Mouse (Mus musculus) hindbrain, embryonic 16.5 days (tissue): ENCODE data around the gene Kctd17. TPM values are rescaled to one million over a fixed set of nuclear protein-coding genes. Genes with fewer than 3 reads are reported as not detected.

ENCODE experiments used
- ATAC-seq: fragments of 200-750 bp; cut with Nextera tagmentation; 2 replicates; pipeline ENCODE4 v1.8.0; 2017; ENCODE audit warnings: moderate TSS enrichment, moderate library complexity
- H3K27ac ChIP-seq: fragments of 300-500 bp; sonication (generic); 2 replicates; pipeline ENCODE4 v1.5.1; 2014; ENCODE audit warnings: low read depth, mild to moderate bottlenecking, control low read depth, low read length, moderate library complexity
- H3K27me3 ChIP-seq: fragments of 300-500 bp; sonication (generic); replicated peaks from 2 replicates; pipeline ENCODE4 v1.6.1; 2014; ENCODE audit warnings: low read length; ENCODE audit not compliant: control insufficient read depth, insufficient read depth
- H3K36me3 ChIP-seq: fragments of 300-500 bp; sonication (generic); 2 replicates; pipeline ENCODE4 v1.6.1; 2014; ENCODE audit warnings: mild to moderate bottlenecking, low read length, moderate library complexity, mixed read lengths; ENCODE audit not compliant: control insufficient read depth, insufficient read depth
- H3K4me1 ChIP-seq: fragments of 300-500 bp; sonication (generic); 2 replicates; pipeline ENCODE4 v1.6.1; 2014; ENCODE audit warnings: low read depth, low read length; ENCODE audit not compliant: control insufficient read depth, insufficient read depth
- H3K4me2 ChIP-seq: fragments of 300-500 bp; sonication (generic); 2 replicates; pipeline ENCODE4 v1.6.1; 2014; ENCODE audit warnings: mild to moderate bottlenecking, low read length, control low read depth, moderate library complexity
- H3K4me3 ChIP-seq: fragments of 300-500 bp; sonication (generic); 2 replicates; pipeline ENCODE4 v1.5.1; 2014; ENCODE audit warnings: mild to moderate bottlenecking, low read length, control low read depth, moderate library complexity
- H3K9ac ChIP-seq: fragments of 300-500 bp; sonication (generic); 2 replicates; pipeline ENCODE4 v1.6.1; 2014; ENCODE audit warnings: low read depth, mild to moderate bottlenecking, control low read depth, low read length, moderate library complexity
- H3K9me3 ChIP-seq: fragments of 300-500 bp; sonication (generic); 2 replicates; pipeline ENCODE4 v1.6.1; 2014; ENCODE audit warnings: mild to moderate bottlenecking, low read length, moderate library complexity; ENCODE audit not compliant: control insufficient read depth
- WGBS: fragments of 180-500 bp; shearing (Covaris S2); extraction: QIAGEN DNeasy Blood & Tissue Kit; methylation state at CpG from one replicate; pipeline ENCODE4 v1.1.7; 2014; 5-methylcytosine and 5-hydroxymethylcytosine counted together
- polyA plus RNA-seq: library from polyadenylated mRNA; unstranded; fragments of >200 nt; fragmentation: Nextera tagmentation; extraction: Ambion mirVana; gene quantifications from 2 replicates; pipeline ENCODE4 v1.2.1, GENCODE M21; 2015

The Kctd17 gene
- polyA plus RNA-seq, 1 experiment from 2014 or later: 172 TPM

- no peaks in the 10 kb centered on the region for H3K36me3 ChIP-seq
- ATAC-seq: no peak
- H3K9ac ChIP-seq: no peak overlapping the region
- no peak overlapping the region for H3K27ac ChIP-seq
- no peaks in the 10 kb centered on the region for H3K27me3 ChIP-seq
- H3K4me1 ChIP-seq: no peaks in the 10 kb centered on the region
- no peaks in the 10 kb centered on the region for H3K9me3 ChIP-seq
- 74% methylated on average over 4 of the region's 4 CpGs for WGBS
- H3K4me2 ChIP-seq: no peak overlapping the region
- H3K4me3 ChIP-seq: no peak overlapping the region
These were observed 42.3 kb downstream of the Kctd17 start for GRCm38 (mm10) chr15:78470495-78471276.

GRCm38 (mm10) chr15:78471902-78472301 lies 43.5 kb downstream of the Kctd17 start:
- H3K27me3 ChIP-seq: no peaks in the 10 kb centered on the region
- 48% methylated on average over 7 of the region's 7 CpGs for WGBS
- no peaks in the 10 kb centered on the region for H3K9me3 ChIP-seq
- no peaks in the 10 kb centered on the region for H3K36me3 ChIP-seq
- no peak overlapping the region for H3K4me3 ChIP-seq
- no peak overlapping the region for H3K9ac ChIP-seq
- no peak overlapping the region for H3K27ac ChIP-seq
- no peaks in the 10 kb centered on the region for H3K4me1 ChIP-seq
- no peak for ATAC-seq
- no peak overlapping the region for H3K4me2 ChIP-seq

- H3K4me3 ChIP-seq: no peak overlapping the region
- H3K9ac ChIP-seq: no peak overlapping the region
- ATAC-seq: no peak
- no peaks in the 10 kb centered on the region for H3K36me3 ChIP-seq
- no peaks in the 10 kb centered on the region for H3K9me3 ChIP-seq
- 73% methylated on average over 6 of the region's 6 CpGs for WGBS
- no peaks in the 10 kb centered on the region for H3K27me3 ChIP-seq
- H3K4me2 ChIP-seq: no peak overlapping the region
- H3K27ac ChIP-seq: no peak overlapping the region
- H3K4me1 ChIP-seq: no peaks in the 10 kb centered on the region
These were observed 45.1 kb downstream of the Kctd17 start for GRCm38 (mm10) chr15:78473442-78473841.

GRCm38 (mm10) chr15:78475604-78476031 lies 47.3 kb downstream of the Kctd17 start:
- Histone ChIP-seq H3K9ac (no peak overlapping the region), H3K27me3 (no peaks in the 10 kb centered on the region), H3K4me2 (no peak overlapping the region), H3K4me1 (no peaks in the 10 kb centered on the region), H3K9me3 (no peaks in the 10 kb centered on the region), H3K4me3 (no peak overlapping the region), H3K27ac (no peak overlapping the region), H3K36me3 (no peaks in the 10 kb centered on the region)
- no peak for ATAC-seq
- WGBS: 73% methylated on average over 3 of the region's 3 CpGs

GRCm38 (mm10) chr15:78476878-78477277 lies 48.5 kb downstream of the Kctd17 start:
- H3K27ac ChIP-seq: no peak overlapping the region
- no peaks in the 10 kb centered on the region for H3K4me1 ChIP-seq
- ATAC-seq: no peak
- H3K36me3 ChIP-seq: no peaks in the 10 kb centered on the region
- H3K4me3 ChIP-seq: no peak overlapping the region
- H3K27me3 ChIP-seq: no peaks in the 10 kb centered on the region
- 76% methylated on average over 1 of the region's 1 CpGs for WGBS
- no peak overlapping the region for H3K4me2 ChIP-seq
- no peaks in the 10 kb centered on the region for H3K9me3 ChIP-seq
- H3K9ac ChIP-seq: no peak overlapping the region

GRCm38 (mm10) chr15:78478073-78478472 lies 49.7 kb downstream of the Kctd17 start:
- Histone ChIP-seq H3K36me3 (no peaks in the 10 kb centered on the region), H3K4me2 (no peak overlapping the region), H3K4me3 (no peak overlapping the region), H3K9ac (no peak overlapping the region), H3K27ac (no peak overlapping the region), H3K4me1 (no peaks in the 10 kb centered on the region), H3K9me3 (no peaks in the 10 kb centered on the region), H3K27me3 (no peaks in the 10 kb centered on the region)
- WGBS: 93% methylated on average over 4 of the region's 4 CpGs
- ATAC-seq: no peak

- no peak for ATAC-seq
- H3K4me1 ChIP-seq: no peaks in the 10 kb centered on the region
- no peak overlapping the region for H3K27ac ChIP-seq
- H3K36me3 ChIP-seq: no peaks in the 10 kb centered on the region
- 82% methylated on average over 5 of the region's 5 CpGs for WGBS
- no peak overlapping the region for H3K9ac ChIP-seq
- H3K27me3 ChIP-seq: no peaks in the 10 kb centered on the region
- H3K4me2 ChIP-seq: no peak overlapping the region
- H3K4me3 ChIP-seq: no peak overlapping the region
- H3K9me3 ChIP-seq: no peaks in the 10 kb centered on the region
These were observed 51.1 kb downstream of the Kctd17 start for GRCm38 (mm10) chr15:78479470-78479869.

GRCm38 (mm10) chr15:78480111-78480510 lies 51.7 kb downstream of the Kctd17 start:
- Histone ChIP-seq H3K36me3 (no peaks in the 10 kb centered on the region), H3K9ac (no peak overlapping the region), H3K27ac (no peak overlapping the region), H3K4me1 (no peaks in the 10 kb centered on the region), H3K4me2 (no peak overlapping the region), H3K9me3 (no peaks in the 10 kb centered on the region), H3K27me3 (no peaks in the 10 kb centered on the region), H3K4me3 (no peak overlapping the region)
- no peak for ATAC-seq
- 80% methylated on average over 7 of the region's 7 CpGs for WGBS

- Histone ChIP-seq H3K27ac (no peak overlapping the region), H3K27me3 (no peaks in the 10 kb centered on the region), H3K4me3 (no peak overlapping the region), H3K36me3 (no peaks in the 10 kb centered on the region), H3K4me1 (no peaks in the 10 kb centered on the region), H3K9me3 (no peaks in the 10 kb centered on the region), H3K4me2 (no peak overlapping the region), H3K9ac (no peak overlapping the region)
- WGBS: 68% methylated on average over 2 of the region's 2 CpGs
- no peak for ATAC-seq
These were observed 52.6 kb downstream of the Kctd17 start for GRCm38 (mm10) chr15:78480991-78481390.
